Mouse (Mus musculus) bone marrow, adult 2 months (tissue): Measurements from ENCODE around the gene Stum. TPM values are rescaled to one million over a fixed set of nuclear protein-coding genes. Genes with fewer than 3 reads are reported as not detected.
"Not testable (repeated sequence)": the region's sequence is repeated elsewhere in the genome, so short reads cannot be mapped to it uniquely, and the experiment has no call there.

ENCODE experiments used
- H3K27ac ChIP-seq: fragments of 200-500 bp; 2 replicates; pipeline ENCODE4 v1.5.1; 2012; ENCODE audit warnings: low read depth, mild to moderate bottlenecking, control low read depth, inconsistent platforms, low read length; ENCODE audit not compliant: control insufficient read depth, poor library complexity, insufficient read depth
- H3K4me1 ChIP-seq: fragments of 200-500 bp; 2 replicates; pipeline ENCODE4 v1.6.1; 2011; ENCODE audit warnings: low read length; ENCODE audit not compliant: control insufficient read depth, insufficient read depth
- H3K4me3 ChIP-seq: fragments of 200-500 bp; replicated peaks from 2 replicates; pipeline ENCODE3; 2011; ENCODE audit warnings: mild to moderate bottlenecking, low read depth, low read length, control low read depth; ENCODE audit not compliant: control insufficient read depth
- CTCF ChIP-seq: fragments of 200-500 bp; IDR thresholded peaks from 2 replicates; pipeline ENCODE4 v1.5.1; 2011; ENCODE audit warnings: low read length, control low read depth; ENCODE audit not compliant: control insufficient read depth, insufficient read depth
- POLR2A ChIP-seq: fragments of 200-500 bp; IDR thresholded peaks from 2 replicates; pipeline ENCODE4 v1.6.1; 2011; ENCODE audit warnings: low read depth, mild to moderate bottlenecking, control low read depth, low read length, borderline replicate concordance; ENCODE audit not compliant: control insufficient read depth
- WGBS: fragments of 180-500 bp; shearing (Covaris S2); methylation state at CpG from one replicate; pipeline ENCODE4 v1.1.7; 2018; 5-methylcytosine and 5-hydroxymethylcytosine counted together
- polyA plus RNA-seq: library from polyadenylated mRNA; stranded (reverse); fragments of >200 nt; gene quantifications from 2 replicates; pipeline ENCODE4 v1.2.4, GENCODE M21; 2011; ENCODE audit warnings: low replicate concordance; ENCODE audit not compliant: missing spikeins, insufficient read depth, insufficient read length

The Stum gene
- polyA plus RNA-seq, 1 experiment, result not detected

DNA sequence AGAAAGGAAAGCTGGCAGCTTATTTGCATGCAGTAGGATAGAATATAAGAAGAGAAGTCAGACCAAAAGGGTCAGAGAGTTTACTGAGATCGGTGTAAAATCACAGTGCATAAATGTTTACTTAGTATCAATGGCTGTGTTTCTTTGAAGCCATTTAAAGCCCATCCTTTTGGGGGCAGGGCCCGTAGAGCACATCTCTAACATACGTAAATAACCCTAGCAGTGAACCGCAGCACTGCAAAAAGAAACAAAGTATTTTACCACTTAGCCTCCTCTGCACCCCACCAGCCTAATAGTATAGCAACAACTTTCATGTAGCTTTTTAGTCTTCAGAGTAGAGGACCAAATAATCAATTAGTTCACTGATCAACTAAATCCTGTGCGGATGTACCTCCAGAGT lies 85.6 kb downstream of the Stum start:
- H3K4me3 ChIP-seq, result no peak overlapping the region
- no peak overlapping the region for H3K27ac ChIP-seq
- TF ChIP-seq POLR2A, result no peak
- no peak for TF ChIP-seq CTCF
- 81% methylated on average over 5 of the region's 5 CpGs for WGBS
- peaks cover 12% of the 10 kb centered on the region for H3K4me1 ChIP-seq

DNA sequence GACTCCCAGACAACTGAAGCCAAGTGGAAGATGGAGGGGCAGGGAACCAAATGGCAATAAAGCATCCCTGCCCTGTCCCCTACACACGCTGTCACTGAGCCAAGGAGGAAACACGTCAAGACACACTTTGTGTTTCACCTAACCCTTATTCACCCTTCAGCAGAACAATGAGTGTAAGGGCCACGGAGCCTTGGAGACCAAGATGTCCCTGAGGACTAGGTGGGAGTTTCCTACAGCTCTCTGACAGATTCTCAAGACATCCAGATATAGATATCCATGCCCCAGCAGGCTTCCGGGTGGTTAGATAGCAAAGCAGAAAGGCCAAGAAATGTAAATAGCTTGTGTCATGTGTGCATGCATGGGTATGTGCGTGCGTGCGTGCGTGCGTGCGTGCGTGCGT lies 89.4 kb downstream of the Stum start:
- 87% methylated on average over 12 of the region's 12 CpGs for WGBS
- no peak overlapping the region for H3K4me3 ChIP-seq
- TF ChIP-seq CTCF (no peak), POLR2A (no peak)
- no peak overlapping the region for H3K27ac ChIP-seq
- peaks cover 8% of the 10 kb centered on the region for H3K4me1 ChIP-seq

DNA sequence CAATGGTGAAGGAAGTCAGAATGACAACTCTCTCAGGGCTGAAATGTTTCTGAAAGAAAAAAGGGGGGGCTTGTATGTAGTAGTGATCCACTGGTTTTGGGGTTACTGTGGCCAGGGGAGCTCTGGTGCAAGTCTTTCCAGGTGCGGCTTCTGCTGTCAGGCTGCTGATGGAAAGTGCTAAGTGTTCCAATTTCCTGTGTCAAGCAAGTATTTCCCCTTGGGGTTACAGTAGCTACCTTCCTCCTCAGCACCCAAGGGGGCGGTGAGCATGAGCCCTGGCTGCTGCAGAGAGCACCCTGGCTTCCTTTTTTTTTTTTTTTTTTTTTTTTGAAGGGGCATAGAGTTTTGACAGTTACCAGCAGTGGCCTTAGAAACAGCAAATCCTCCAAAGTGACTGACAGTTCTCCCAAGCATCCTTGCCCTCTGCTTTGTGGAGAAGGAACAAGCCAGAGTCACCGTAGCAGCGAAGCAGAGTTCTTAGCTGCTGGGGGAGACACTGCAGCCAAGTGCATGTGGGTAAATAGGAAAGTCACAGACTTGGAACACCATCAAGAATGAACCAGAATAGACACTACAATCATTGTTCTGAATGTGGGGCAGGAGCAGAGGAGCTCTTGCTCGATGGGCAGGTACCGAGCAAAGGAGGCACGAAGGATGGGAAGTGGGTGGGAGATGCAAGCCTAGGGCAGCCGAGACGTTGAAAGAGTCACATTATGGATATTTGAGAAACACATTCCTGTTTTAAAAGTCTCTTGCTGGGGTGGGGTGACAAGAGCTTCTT lies 90.1 kb downstream of the Stum start:
- Histone ChIP-seq H3K4me1 (peaks cover 11% of the 10 kb centered on the region), H3K27ac (peak overlapping the region; percentile 83), H3K4me3 (no peak overlapping the region)
- TF ChIP-seq CTCF (no peak), POLR2A (no peak)
- WGBS, result 23% methylated on average over 9 of the region's 9 CpGs

DNA sequence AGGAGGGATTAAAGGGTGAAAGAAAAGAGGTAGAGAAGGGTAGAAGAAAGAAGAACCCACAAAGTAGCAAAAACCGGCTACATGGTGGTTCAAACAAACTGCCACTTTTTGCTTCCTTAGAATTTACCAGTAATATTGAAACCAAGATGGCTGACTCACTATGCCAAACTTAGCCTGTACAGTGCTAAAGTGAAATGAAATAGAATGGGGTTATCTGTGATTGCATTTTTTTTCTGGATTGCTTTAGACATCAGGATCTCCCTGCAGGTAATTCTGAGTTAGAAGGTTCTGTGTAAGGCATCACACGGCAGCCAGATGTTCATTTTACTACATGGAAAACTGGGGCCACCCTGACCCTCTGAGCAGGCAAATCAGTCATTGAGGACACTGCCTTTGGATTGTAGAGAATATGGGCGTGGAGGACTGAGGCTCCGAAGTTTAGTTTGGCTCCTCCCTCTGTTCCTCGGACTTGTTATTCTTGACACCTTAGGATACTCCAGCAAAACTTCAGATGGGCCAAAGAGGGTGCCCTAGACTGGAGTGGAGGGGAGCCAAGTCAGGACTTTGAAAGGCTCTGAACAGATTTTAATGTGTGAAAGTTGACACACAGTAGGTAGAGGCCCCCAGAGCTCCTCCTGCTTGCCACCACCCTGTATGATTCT lies 91.0 kb downstream of the Stum start:
- peak overlapping the region; percentile 83 for H3K27ac ChIP-seq
- H3K4me3 ChIP-seq, result no peak overlapping the region
- WGBS, result 66% methylated on average over 5 of the region's 5 CpGs
- TF ChIP-seq POLR2A (no peak), CTCF (no peak)
- H3K4me1 ChIP-seq, result peaks cover 11% of the 10 kb centered on the region

DNA sequence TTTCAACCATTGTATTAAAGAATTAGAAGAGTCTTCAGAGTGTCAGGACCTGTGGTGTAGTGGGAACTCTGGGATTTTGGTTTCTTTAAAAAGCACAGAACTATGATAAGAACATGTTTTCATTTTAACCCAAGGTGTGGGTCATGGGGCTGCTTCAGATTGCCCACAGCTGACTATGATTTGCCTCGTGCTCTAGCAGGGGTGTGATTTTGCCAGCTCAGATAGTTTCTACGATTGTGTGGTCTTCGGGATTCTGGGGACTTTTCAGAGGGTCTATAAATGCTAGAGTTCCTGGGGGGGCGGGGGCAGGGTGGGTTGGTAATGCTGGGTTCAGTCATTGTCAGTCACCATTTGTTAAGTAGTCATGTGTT lies 91.7 kb downstream of the Stum start:
- 79% methylated on average over 4 of the region's 4 CpGs for WGBS
- Histone ChIP-seq H3K4me1 (peaks cover 11% of the 10 kb centered on the region), H3K27ac (no peak overlapping the region), H3K4me3 (no peak overlapping the region)
- TF ChIP-seq POLR2A, result no peak
- TF ChIP-seq CTCF, result no peak

DNA sequence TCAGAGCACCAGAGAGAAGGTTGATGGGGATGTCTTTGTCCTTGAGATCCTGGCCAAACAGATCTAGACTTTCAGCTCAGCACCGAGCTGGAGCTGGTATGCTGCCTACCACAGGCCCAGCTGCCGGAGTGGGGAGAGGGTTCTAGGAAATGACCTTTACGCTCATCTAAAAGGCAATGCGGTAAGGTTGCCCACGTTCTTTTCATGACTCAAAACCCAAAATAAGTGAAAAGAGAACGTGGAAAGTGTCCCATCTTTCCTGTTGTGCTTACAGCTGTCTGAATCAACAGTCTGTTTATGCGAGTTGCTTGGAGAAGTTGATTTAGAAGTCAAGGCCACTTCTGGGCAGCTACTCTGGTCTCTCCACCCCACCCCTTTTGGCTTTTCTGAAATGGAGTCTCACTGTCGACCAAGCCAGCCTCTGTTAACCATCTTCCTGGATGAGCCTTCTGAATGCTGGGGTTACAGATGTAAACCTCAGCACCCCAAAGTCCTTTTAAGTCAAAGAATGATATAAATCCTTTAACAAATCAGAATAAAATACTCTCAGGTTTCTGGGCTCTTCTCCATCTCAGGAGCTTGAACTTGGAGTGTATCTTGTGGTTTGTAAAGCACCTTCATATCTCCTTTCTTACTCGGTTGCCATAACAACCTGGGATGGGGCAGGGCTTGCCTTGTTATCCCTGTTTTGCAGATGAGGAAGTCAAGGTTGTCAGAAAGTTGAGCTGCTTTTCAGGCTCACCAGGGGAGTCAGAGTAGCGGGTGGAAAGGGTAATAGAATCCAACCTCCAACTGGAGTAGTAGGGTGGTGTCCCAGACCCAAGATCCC lies 92.3 kb downstream of the Stum start:
- H3K4me1 ChIP-seq, result peaks cover 11% of the 10 kb centered on the region
- H3K27ac ChIP-seq, result peak overlapping the region; percentile 7; the same call in 1 of the 2 replicates
- no peak overlapping the region for H3K4me3 ChIP-seq
- WGBS, result 56% methylated on average over 10 of the region's 10 CpGs
- no peak for TF ChIP-seq POLR2A
- TF ChIP-seq CTCF, result no peak

DNA sequence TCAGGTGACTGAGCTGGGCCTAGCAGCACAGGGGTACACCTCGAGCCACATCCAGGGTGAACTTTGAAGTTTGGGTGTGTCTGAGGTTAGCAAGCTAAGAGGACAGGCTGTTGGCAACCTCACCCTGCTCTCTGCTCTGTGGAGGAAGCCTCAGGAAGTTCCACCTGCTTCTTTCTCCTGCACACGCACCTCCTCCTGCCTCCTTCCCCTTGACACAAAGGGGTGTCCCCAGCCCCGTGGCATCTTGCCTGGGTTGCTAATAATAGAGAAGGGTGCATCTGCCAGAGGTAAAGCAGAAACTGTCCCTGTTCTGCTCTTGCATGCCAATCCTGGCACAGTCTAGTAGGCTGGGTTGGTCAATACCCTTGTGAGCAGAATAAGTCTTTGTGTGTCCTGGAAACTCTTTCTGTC lies 93.0 kb downstream of the Stum start:
- H3K4me1 ChIP-seq, result peaks cover 11% of the 10 kb centered on the region
- TF ChIP-seq POLR2A, result no peak
- no peak for TF ChIP-seq CTCF
- WGBS, result 6% methylated on average over 3 of the region's 3 CpGs
- no peak overlapping the region for H3K4me3 ChIP-seq
- peak overlapping the region; percentile 7 for H3K27ac ChIP-seq

DNA sequence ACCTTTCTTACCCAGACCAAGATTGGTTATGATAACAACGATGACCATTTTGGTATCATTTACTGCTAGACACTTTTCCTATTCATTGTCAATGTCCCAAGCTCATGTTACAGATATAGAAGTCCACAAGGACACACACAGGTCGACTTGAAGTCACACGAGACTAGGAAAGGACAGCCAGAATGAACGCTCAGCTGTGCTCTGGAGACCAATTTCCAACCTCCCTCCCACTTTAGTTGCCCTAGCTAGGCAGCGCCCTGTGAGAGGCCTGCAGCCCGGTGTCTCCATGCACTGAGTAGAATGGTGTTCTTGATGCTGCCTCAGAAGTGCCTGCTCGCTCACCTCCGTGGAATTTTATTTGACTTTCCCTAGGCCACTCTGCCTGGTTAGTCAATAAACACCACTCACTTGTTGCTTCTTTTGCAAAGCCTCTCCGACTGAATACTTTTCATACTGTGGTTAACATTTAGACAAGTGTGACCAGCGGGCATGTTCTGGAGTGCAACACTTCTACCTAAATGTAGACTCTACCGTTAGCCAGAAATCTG lies 94.0 kb downstream of the Stum start:
- H3K4me1 ChIP-seq, result peaks cover 11% of the 10 kb centered on the region
- H3K27ac ChIP-seq, H3K4me3 ChIP-seq: not testable (repeated sequence)
- 86% methylated on average over 11 of the region's 11 CpGs for WGBS
